Mouse (Mus musculus) MEL (cell line): ENCODE data around the gene Slc17a5. TPM values are rescaled to one million over a fixed set of nuclear protein-coding genes. Genes with fewer than 3 reads are reported as not detected.

ENCODE experiments used
- DNase-seq: peaks from one replicate; pipeline ENCODE4 v3.0.0; 2011; ENCODE audit warnings: low read depth, low spot score
- H3K27ac ChIP-seq: 2 replicates; pipeline ENCODE4 v1.5.1; 2012; ENCODE audit warnings: low read depth, mild to moderate bottlenecking, control low read depth, low read length, moderate library complexity; ENCODE audit not compliant: control insufficient read depth
- H3K27me3 ChIP-seq, 2 experiments: fragments of 150-350 bp in 1 of 2; sonication (generic) in 1 of 2; 2 replicates each; pipeline ENCODE4 v1.6.1; 2012; ENCODE audit warnings: low read length in 2 of 2, mild to moderate bottlenecking in 2 of 2, improper control_type of control experiment in 1 of 2, moderate library complexity in 1 of 2; ENCODE audit not compliant: insufficient read depth in 2 of 2, control insufficient read depth in 1 of 2
- H3K36me3 ChIP-seq, 2 experiments: 2 replicates each; pipeline ENCODE4 v1.6.1; 2012 to 2014; ENCODE audit warnings: low read length in 2 of 2, improper control_type of control experiment in 1 of 2, inconsistent platforms in 1 of 2, mild to moderate bottlenecking in 1 of 2; ENCODE audit not compliant: insufficient read depth in 2 of 2, control insufficient read depth in 1 of 2
- H3K4me1 ChIP-seq, 2 experiments: fragments of 150-350 bp in 1 of 2; sonication (generic) in 1 of 2; 2 replicates each; pipeline ENCODE4 v1.6.1; 2012; ENCODE audit warnings: low read length in 2 of 2, improper control_type of control experiment in 1 of 2, mild to moderate bottlenecking in 1 of 2; ENCODE audit not compliant: insufficient read depth in 2 of 2, control insufficient read depth in 1 of 2
- H3K4me3 ChIP-seq, 2 experiments: fragments of 150-350 bp in 1 of 2; sonication (generic) in 1 of 2; 2 replicates each; pipeline ENCODE4 v1.5.1; 2012; ENCODE audit warnings: low read depth in 2 of 2, low read length in 2 of 2, mild to moderate bottlenecking in 2 of 2, moderate library complexity in 2 of 2, control low read depth in 1 of 2, improper control_type of control experiment in 1 of 2; ENCODE audit not compliant: control insufficient read depth in 1 of 2, insufficient read depth in 1 of 2
- H3K79me2 ChIP-seq: 2 replicates; pipeline ENCODE4 v1.6.1; 2012; ENCODE audit warnings: mild to moderate bottlenecking, low read length, moderate library complexity; ENCODE audit not compliant: control insufficient read depth, poor library complexity, insufficient read depth
- H3K9ac ChIP-seq: 2 replicates; pipeline ENCODE4 v1.6.1; 2012; ENCODE audit warnings: low read depth, mild to moderate bottlenecking, control low read depth, low read length, moderate library complexity; ENCODE audit not compliant: control insufficient read depth, poor library complexity, severe bottlenecking
- H3K9me3 ChIP-seq: fragments of 150-350 bp; sonication (generic); replicated peaks from 2 replicates; pipeline ENCODE4 v1.6.1; 2012; ENCODE audit warnings: mild to moderate bottlenecking, low read length, improper control_type of control experiment, moderate library complexity; ENCODE audit not compliant: insufficient read depth
- BHLHE40 ChIP-seq: IDR thresholded peaks from 2 replicates; pipeline ENCODE4 v1.6.1; 2012; ENCODE audit warnings: low read depth, mild to moderate bottlenecking, inconsistent platforms, low read length, improper control_type of control experiment, borderline replicate concordance
- E2F4 ChIP-seq: IDR thresholded peaks from 2 replicates; pipeline ENCODE4 v1.6.1; 2011; ENCODE audit warnings: low read depth, low read length, improper control_type of control experiment, borderline replicate concordance
- ELF1 ChIP-seq: IDR thresholded peaks from 2 replicates; pipeline ENCODE4 v1.6.1; 2014; ENCODE audit warnings: low read depth, mild to moderate bottlenecking, inconsistent platforms, low read length, improper control_type of control experiment, moderate library complexity
- EP300 ChIP-seq, 2 experiments: IDR thresholded peaks; 2 replicates each; pipeline ENCODE4 v1.6.1; 2011; ENCODE audit warnings: improper control_type of control experiment in 2 of 2, low read length in 2 of 2, low read depth in 1 of 2, mild to moderate bottlenecking in 1 of 2
- ETS1 ChIP-seq: IDR thresholded peaks from 2 replicates; pipeline ENCODE4 v1.6.1; 2012; ENCODE audit warnings: low read depth, mild to moderate bottlenecking, inconsistent platforms, low read length, improper control_type of control experiment, moderate library complexity
- GABPA ChIP-seq: IDR thresholded peaks from 2 replicates; pipeline ENCODE4 v1.6.1; 2012; ENCODE audit warnings: low read depth, mild to moderate bottlenecking, inconsistent platforms, low read length, improper control_type of control experiment, moderate library complexity
- GATA1 ChIP-seq: IDR thresholded peaks from 2 replicates; pipeline ENCODE4 v1.6.1; 2011; ENCODE audit warnings: low read depth, low read length, improper control_type of control experiment
- JUND ChIP-seq: IDR thresholded peaks from 2 replicates; pipeline ENCODE4 v1.6.1; 2011; ENCODE audit warnings: low read depth, mild to moderate bottlenecking, improper control_type of control experiment, low read length
- KAT2A ChIP-seq: conservative IDR thresholded peaks from 2 replicates; pipeline ENCODE4 v1.6.1; 2012; ENCODE audit warnings: low read depth, low read length, improper control_type of control experiment, inconsistent platforms
- MAFK ChIP-seq: IDR thresholded peaks from 2 replicates; pipeline ENCODE4 v1.6.1; 2011; ENCODE audit warnings: low read depth, mild to moderate bottlenecking, low read length, improper control_type of control experiment, borderline replicate concordance
- MAX ChIP-seq: IDR thresholded peaks from 2 replicates; pipeline ENCODE4 v1.6.1; 2011; ENCODE audit warnings: low read length, improper control_type of control experiment
- MAZ ChIP-seq: IDR thresholded peaks from 2 replicates; pipeline ENCODE4 v1.6.1; 2012; ENCODE audit warnings: low read depth, mild to moderate bottlenecking, inconsistent platforms, low read length, improper control_type of control experiment
- MEF2A ChIP-seq: IDR thresholded peaks from 2 replicates; pipeline ENCODE4 v1.6.1; 2014; ENCODE audit warnings: low read depth, mild to moderate bottlenecking, inconsistent platforms, low read length, improper control_type of control experiment; ENCODE audit not compliant: poor library complexity, insufficient replicate concordance, severe bottlenecking; ENCODE audit errors: extremely low read depth
- MXI1 ChIP-seq: IDR thresholded peaks from 2 replicates; pipeline ENCODE4 v1.6.1; 2011; ENCODE audit warnings: mild to moderate bottlenecking, low read depth, low read length, improper control_type of control experiment
- MYC ChIP-seq: IDR thresholded peaks from 2 replicates; pipeline ENCODE4 v1.6.1; 2011; ENCODE audit warnings: low read depth, mild to moderate bottlenecking, low read length, improper control_type of control experiment, moderate library complexity
- NELFE ChIP-seq: IDR thresholded peaks from 2 replicates; pipeline ENCODE4 v1.6.1; 2011; ENCODE audit warnings: low read depth, low read length, improper control_type of control experiment
- POLR2A ChIP-seq, 2 experiments: IDR thresholded peaks; 2 replicates each; pipeline ENCODE4 v1.6.1; 2011 to 2012; ENCODE audit warnings: low read length in 2 of 2, mild to moderate bottlenecking in 2 of 2, control low read depth in 1 of 2, improper control_type of control experiment in 1 of 2, low read depth in 1 of 2, moderate library complexity in 1 of 2; ENCODE audit not compliant: control insufficient read depth in 1 of 2, insufficient read depth in 1 of 2, poor library complexity in 1 of 2
- POLR2AphosphoS5 ChIP-seq: IDR thresholded peaks from 2 replicates; pipeline ENCODE4 v1.6.1; 2012; ENCODE audit warnings: low read depth, borderline replicate concordance, mild to moderate bottlenecking, inconsistent platforms, low read length, moderate library complexity, mixed read lengths
- RAD21 ChIP-seq: IDR thresholded peaks from 2 replicates; pipeline ENCODE4 v1.6.1; 2011; ENCODE audit warnings: mild to moderate bottlenecking, low read depth, low read length, improper control_type of control experiment
- RCOR1 ChIP-seq: IDR thresholded peaks from 2 replicates; pipeline ENCODE4 v1.6.1; 2012; ENCODE audit warnings: low read depth, mild to moderate bottlenecking, inconsistent platforms, low read length, improper control_type of control experiment
- SIN3A ChIP-seq: IDR thresholded peaks from 2 replicates; pipeline ENCODE4 v1.6.1; 2012; ENCODE audit warnings: low read length, improper control_type of control experiment, inconsistent platforms
- SMC3 ChIP-seq: IDR thresholded peaks from 2 replicates; pipeline ENCODE4 v1.6.1; 2011; ENCODE audit warnings: low read depth, low read length, improper control_type of control experiment
- TAL1 ChIP-seq: IDR thresholded peaks from 2 replicates; pipeline ENCODE4 v1.6.1; 2012; ENCODE audit warnings: mild to moderate bottlenecking, inconsistent platforms, low read length, moderate library complexity, mixed read lengths
- TCF12 ChIP-seq: IDR thresholded peaks from 2 replicates; pipeline ENCODE4 v1.6.1; 2014; ENCODE audit warnings: low read depth, mild to moderate bottlenecking, inconsistent platforms, low read length, improper control_type of control experiment, moderate library complexity
- UBTF ChIP-seq: IDR thresholded peaks from 2 replicates; pipeline ENCODE4 v1.6.1; 2012; ENCODE audit warnings: low read depth, mild to moderate bottlenecking, inconsistent platforms, low read length, improper control_type of control experiment, moderate library complexity, borderline replicate concordance; ENCODE audit not compliant: insufficient read depth
- USF1 ChIP-seq: IDR thresholded peaks from 2 replicates; pipeline ENCODE4 v1.6.1; 2014; ENCODE audit warnings: low read depth, mild to moderate bottlenecking, inconsistent platforms, low read length, improper control_type of control experiment, moderate library complexity
- USF2 ChIP-seq, 2 experiments: IDR thresholded peaks; 2 replicates each; pipeline ENCODE4 v1.6.1; 2011 to 2012; ENCODE audit warnings: improper control_type of control experiment in 2 of 2, low read length in 2 of 2, borderline replicate concordance in 1 of 2, inconsistent platforms in 1 of 2, low read depth in 1 of 2, mild to moderate bottlenecking in 1 of 2; ENCODE audit not compliant: insufficient read depth in 1 of 2
- ZKSCAN1 ChIP-seq: IDR thresholded peaks from 2 replicates; pipeline ENCODE4 v1.6.1; 2012; ENCODE audit warnings: low read depth, mild to moderate bottlenecking, inconsistent platforms, low read length, improper control_type of control experiment, moderate library complexity
- ZNF384 ChIP-seq: IDR thresholded peaks from 2 replicates; pipeline ENCODE4 v1.6.1; 2012; ENCODE audit warnings: low read depth, mild to moderate bottlenecking, inconsistent platforms, low read length, improper control_type of control experiment
- polyA plus RNA-seq, 2 experiments: library from polyadenylated mRNA; stranded (reverse) in 1 of 2; unstranded in 1 of 2; fragments of >175 nt in 1 of 2; fragments of >200 nt in 1 of 2; gene quantifications; 2 replicates each; pipeline versions ENCODE4 v1.2.1 to v1.2.4; 2012; ENCODE audit warnings: low replicate concordance in 2 of 2, low read depth in 1 of 2; ENCODE audit not compliant: insufficient read length in 2 of 2, insufficient read depth in 1 of 2, missing spikeins in 1 of 2
- total RNA-seq: library from RNA; depleted of rRNA; stranded (reverse); fragments of 300-350 nt; gene quantifications from 2 replicates; pipeline ENCODE4 v1.2.3, GENCODE M21; 2012

The Slc17a5 gene
- total and polyA plus RNA-seq, 3 experiments, result 3.5 to 4.1 TPM; not detected in 1

DNA sequence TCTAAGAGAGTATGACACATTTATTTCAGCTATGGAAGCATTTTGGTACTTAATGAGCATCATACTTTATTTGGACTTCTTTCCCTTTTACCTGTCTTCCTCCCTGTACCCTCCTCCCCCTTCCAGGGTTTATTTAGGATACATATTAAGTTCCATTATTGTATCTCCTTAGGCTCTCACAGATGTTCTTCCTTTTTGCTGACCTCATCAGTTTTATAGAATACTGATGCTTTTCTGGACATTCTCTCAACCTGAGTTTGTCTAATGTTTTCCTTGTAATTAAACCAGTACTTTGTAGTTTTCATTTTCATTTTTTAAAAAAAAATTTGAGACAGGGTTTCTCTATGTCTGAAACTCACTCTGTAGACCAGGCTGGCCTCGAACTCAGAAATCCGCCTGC, 2.6 kb upstream of the Slc17a5 start:
- Histone ChIP-seq H3K27ac (no peak overlapping the region), H3K9me3 (no peaks in the 10 kb centered on the region), H3K79me2 (no peaks in the 10 kb centered on the region; the same call in 1 of the 2 replicates)
- no peak for DNase-seq
- no peak for TF ChIP-seq MAX
- TF ChIP-seq NELFE, result no peak
- no peak for TF ChIP-seq GABPA
- TF ChIP-seq MAFK, result peak; percentile 84
- TF ChIP-seq, all 39 proteins: peak for 1
- Histone ChIP-seq H3K4me3 (no peak overlapping the region), H3K4me1 (peaks cover 4 to 7% of the 10 kb centered on the region in 2 experiments; a peak in 2 of 4 replicates), H3K27me3 (no peaks in the 10 kb centered on the region), H3K36me3 (peaks cover 0 to 14% of the 10 kb centered on the region in 2 experiments; a peak in 2 of 4 replicates), H3K9ac (no peak overlapping the region)

DNA sequence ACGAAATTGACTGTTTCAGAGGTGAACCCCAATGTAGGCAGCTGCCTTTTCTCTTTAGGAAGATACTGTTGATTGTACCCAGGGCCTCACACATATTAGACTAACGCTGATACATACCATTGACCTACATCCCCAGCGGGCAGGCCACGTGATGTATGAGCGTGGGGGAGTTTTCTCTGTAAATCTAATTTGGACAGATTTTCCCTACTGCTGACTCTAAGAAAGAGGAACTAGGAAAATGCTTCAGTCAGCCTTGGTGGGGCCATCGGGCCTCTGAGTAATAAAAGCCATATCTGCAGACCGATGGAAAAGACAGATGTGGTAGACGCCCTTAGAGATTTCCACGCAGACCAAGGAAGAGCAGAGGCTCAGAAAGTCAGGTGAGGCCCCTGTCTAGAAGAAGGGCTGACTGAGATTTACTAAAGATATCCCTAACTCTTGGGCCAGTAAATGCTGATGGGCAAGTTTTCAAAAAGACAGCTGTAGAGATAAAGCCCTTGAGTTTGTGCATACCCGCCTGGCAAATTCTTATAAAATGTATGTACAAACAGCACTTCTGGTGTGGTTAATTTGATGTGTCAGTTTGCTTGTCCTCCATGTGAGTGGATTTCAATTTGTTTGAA, 681 bp upstream of the Slc17a5 start:
- peak; percentile 86 for DNase-seq
- Histone ChIP-seq H3K9ac (peak overlapping the region; percentile 5), H3K9me3 (no peaks in the 10 kb centered on the region), H3K4me3 (peak overlapping the region; percentile 43 to 52), H3K79me2 (no peaks in the 10 kb centered on the region; the same call in 1 of the 2 replicates), H3K4me1 (peaks cover 0 to 7% of the 10 kb centered on the region in 2 experiments; a peak in 1 of 4 replicates), H3K27ac (peak overlapping the region; percentile 55), H3K27me3 (no peaks in the 10 kb centered on the region), H3K36me3 (peaks cover 0 to 8% of the 10 kb centered on the region in 2 experiments; a peak in 2 of 4 replicates)
- TF ChIP-seq ETS1 (peak; percentile 88), USF1 (peak; percentile 92), UBTF (no peak), ZKSCAN1 (no peak), TAL1 (0 out of 2 replicates have a peak, but pooled peaks have one; percentile 9), RCOR1 (peak; percentile 96), POLR2AphosphoS5 (no peak), TCF12 (no peak; the same call in 1 of the 2 replicates), JUND (0 out of 2 replicates have a peak, but pooled peaks have one; percentile 47), ZNF384 (no peak), MEF2A (no peak), GABPA (no peak), BHLHE40 (peak; percentile 66), RAD21 (no peak), KAT2A (0 out of 2 replicates have a peak, but pooled peaks have one; percentile 33), MXI1 (peak; percentile 14; the same call in 1 of the 2 replicates), NELFE (no peak), MYC (peak; percentile 80; the same call in 1 of the 2 replicates), SIN3A (no peak), USF2 (IDR thresholded peaks at IDR 0.05; ENCODE audit: borderline replicate concordance in 1 of 2, insufficient read depth in 1 of 2, low read depth in 1 of 2, low read length in 2 of 2) (peak in 1 of 2 experiments; percentile 62; a peak in 1 of 4 replicates), GATA1 (peak; percentile 67), MAZ (peak; percentile 57; the same call in 1 of the 2 replicates), ELF1 (no peak), MAX (peak; percentile 75), MAFK (peak; percentile 86), EP300 (IDR thresholded peaks at IDR 0.05; ENCODE audit: low read depth in 1 of 2, low read length in 2 of 2) (peak; percentile 59 to 73; a peak in 3 of 4 replicates), POLR2A (IDR thresholded peaks at IDR 0.05; ENCODE audit: control insufficient read depth in 1 of 2, insufficient read depth in 1 of 2, low read depth in 1 of 2, low read length in 2 of 2, poor library complexity in 1 of 2) (no peak), SMC3 (no peak), E2F4 (no peak)
